Mouse (Mus musculus) brain, embryonic 14.5 days (tissue): Measurements from ENCODE around the gene Nosip.

ENCODE experiments used
- CTCF ChIP-seq: fragments of 200-500 bp; IDR thresholded peaks from 2 replicates; pipeline ENCODE4 v1.5.1; 2012; ENCODE audit warnings: inconsistent platforms, mild to moderate bottlenecking, moderate library complexity, borderline replicate concordance; ENCODE audit not compliant: insufficient read depth, insufficient read length; ENCODE audit errors: extremely low read depth
- POLR2A ChIP-seq: fragments of 200-500 bp; IDR thresholded peaks from 2 replicates; pipeline ENCODE4 v1.6.1; 2012; ENCODE audit warnings: mild to moderate bottlenecking, inconsistent platforms, borderline replicate concordance; ENCODE audit not compliant: poor library complexity, insufficient read depth, insufficient read length, severe bottlenecking; ENCODE audit errors: extremely low read depth

GRCm38 (mm10) chr7:45025601-45026220 is 36.5 kb upstream of the Nosip start:
- no peak for TF ChIP-seq POLR2A
- TF ChIP-seq CTCF = no peak
